Mouse (Mus musculus): Measurements from ENCODE around the gene Cap2. TPM values are rescaled to one million over a fixed set of nuclear protein-coding genes. Genes with fewer than 3 reads are reported as not detected.

Cap2 gene
- total RNA-seq, 2 experiments from 2014 or later, result 266 TPM

DNA sequence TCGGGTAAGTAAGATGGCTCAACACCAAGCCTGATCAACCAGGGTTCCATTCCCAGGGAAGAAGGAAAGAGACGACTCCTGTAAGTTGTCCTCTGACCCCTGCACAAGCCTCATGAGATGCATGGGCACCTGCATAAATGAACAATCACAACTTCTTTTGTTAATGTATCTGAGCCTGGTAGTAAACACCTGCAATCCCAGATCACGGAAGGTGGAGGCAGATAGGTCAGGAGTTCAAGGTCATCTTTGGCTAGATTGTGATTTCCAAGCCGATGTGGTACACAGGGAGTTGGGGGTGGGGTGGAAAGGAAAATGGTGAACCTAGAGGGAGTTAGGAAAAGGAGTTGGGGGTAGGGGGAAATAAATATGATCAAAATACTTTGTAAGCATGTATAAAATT lies 131.1 kb downstream of the Cap2 start:
- no peak for DNase-seq

DNA sequence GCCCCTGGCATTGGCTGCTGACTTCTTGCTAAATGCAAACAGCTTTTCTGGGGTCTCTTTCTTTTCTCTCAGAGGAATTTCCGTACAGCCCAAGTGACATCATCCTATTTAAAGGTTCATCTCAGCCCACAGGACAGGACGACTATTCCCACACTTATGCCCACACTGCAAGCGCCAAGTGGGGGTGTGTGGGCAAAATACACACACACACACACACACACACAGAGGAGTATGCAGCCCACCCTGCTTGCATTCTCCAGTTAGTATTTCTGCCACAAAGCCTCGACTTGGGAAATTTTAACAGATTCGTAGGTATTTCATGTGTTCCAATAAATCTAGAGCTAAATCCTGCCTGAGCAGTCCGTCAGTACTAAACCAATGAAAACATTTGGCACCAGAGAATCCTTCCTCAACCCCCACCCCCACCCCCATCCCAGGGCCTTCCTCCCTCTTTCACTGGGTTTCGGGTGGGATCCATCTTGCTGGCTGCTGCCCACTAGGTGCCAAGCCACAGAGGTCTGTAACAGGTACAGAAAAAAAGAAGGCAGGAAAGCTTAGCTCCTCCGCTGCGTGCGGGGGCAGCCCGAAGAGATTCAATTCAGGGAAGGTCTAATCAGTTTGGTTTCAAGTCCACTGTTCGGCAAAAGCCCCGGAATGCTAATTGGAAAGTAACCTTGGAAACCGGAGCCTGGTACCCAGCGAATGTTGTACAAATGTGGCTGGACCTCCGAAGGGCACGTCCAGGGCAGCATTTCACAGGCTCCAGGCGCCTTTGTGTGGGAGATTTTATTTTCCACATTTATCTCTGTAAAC lies 131.9 kb downstream of the Cap2 start:
- DNase-seq, result no peak

DNA sequence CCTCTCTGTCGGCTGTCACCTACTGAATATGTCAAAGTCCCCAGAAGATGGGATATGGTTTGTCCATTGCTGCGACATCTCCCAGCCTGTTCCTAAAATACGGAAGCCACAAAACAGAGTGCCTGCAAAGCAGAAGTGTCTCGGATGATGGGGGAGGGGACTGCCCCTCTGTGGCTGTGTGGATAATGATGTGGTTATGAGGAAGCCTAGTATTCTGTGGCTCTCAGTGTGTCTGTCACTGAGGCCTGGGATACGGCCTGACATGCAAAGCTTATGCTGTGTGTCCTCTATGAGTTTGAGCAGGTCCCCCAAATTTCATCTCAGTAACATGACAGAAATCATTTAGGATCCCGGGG lies 132.5 kb downstream of the Cap2 start:
- no peak for DNase-seq

DNA sequence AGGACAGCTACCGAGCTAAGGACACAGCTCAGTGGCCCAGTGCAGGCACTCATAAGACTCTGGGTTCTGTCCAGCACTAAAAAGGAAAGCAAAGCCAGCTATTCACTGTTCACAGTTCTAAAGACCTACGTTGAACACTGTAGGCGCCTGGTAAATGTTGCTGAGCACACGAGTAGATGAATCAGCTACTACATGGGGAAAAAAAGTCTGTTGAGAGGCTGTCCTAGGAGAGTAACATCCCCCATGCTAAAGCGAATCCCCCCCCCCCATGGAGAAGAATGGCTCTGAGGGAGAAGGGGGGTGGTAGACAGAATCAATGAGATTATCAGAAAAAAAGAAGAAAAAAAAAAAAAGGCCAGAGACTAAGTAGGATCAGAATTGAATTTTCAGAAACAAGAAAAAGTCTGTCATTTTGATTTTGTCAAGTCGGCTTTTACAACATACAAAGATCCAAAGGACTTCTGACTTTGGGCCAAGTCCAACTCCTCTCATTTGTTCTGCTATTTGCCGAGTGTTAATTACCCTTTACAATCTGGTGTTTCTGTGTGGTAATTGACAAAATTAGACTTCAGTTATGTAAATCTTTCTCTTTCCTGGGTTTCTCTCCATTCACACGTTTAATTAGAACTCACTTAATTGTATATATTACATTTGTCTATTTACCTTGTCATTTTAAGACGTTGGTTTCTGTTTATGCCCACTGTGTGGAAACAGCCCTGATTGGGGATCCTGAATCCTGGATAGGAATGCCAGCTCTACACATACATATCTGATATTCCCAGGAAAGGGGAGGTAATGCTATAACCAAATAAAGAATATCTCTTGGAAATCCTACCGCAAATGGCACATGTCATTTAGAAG lies 139.2 kb downstream of the Cap2 start:
- DNase-seq, result no peak

DNA sequence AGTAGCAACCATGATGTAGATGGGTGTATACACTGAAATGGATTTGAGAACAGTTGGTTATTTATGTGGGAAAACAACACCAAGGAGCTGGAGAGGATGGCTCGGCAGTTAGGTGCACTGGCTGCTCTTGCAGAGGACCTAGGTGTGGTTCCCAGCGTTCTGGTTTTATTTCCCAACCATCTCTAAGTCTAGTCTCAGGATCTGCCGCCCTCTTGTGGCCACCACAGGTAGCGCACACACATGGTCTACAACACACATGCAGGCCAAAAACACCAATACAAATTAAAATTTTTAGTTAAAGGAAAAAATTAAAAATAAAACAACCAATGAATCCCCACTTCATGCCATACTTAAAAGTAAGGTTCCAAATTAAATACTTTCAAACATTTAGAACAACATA lies 140.7 kb downstream of the Cap2 start:
- no peak for DNase-seq

DNA sequence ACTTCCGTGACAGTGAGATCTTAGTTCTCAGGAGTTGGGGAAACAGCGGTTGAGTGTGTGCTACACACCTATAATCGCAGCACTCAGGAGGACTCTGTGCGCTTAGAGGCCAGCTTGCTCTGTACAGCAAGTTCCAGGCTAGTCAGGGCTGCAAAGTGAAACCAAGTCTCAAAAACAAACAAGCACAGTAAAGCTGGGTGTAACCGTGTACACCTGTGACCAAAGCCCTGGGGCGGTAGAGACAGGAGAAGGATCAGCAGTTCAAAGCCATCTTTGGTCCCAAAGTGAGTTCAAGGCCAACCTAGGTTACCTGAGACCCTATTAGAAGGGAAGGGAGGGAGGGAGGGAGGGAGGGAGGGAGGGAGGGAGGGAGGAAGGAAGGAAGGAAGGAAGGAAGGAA lies 142.5 kb downstream of the Cap2 start:
- no peak for DNase-seq

DNA sequence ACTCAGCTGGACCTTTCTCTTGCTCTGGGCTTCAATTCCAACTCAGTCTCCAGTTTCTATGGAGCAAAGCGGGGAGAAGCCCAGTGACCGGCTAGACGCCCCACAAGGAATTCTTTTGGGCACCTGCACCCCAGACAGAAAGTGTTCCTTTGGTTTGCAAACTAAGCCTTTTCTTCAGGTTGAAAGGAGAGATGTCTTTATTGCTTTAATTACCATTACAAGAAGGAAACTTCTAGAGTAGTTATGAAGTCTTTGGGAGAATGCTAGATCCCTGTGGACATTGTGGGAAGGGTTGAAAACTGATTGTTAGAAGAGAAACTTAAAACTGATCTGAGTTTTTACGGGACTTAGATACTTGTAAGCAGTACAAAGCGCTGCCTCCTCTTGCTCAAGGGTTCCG lies 143.8 kb downstream of the Cap2 start:
- no peak for DNase-seq

DNA sequence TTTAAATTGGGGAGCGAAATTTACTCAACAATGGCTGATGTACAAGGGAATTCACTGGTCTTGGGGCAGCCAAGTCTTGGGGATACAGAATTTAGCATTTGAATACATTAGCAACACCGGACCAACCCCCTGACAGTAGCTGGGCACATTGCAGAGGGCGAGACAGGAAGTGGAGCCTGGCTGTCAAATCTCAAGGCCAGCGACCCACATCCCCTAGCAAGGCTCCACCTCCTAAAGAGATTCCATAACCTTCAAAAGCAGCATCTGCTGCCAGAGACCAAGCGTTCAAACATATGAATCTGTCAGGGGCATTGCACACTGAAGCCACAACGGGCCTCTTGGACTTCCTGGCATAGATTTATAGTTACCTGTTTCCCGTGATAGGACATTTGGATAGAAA lies 150.2 kb downstream of the Cap2 start:
- no peak for DNase-seq

DNA sequence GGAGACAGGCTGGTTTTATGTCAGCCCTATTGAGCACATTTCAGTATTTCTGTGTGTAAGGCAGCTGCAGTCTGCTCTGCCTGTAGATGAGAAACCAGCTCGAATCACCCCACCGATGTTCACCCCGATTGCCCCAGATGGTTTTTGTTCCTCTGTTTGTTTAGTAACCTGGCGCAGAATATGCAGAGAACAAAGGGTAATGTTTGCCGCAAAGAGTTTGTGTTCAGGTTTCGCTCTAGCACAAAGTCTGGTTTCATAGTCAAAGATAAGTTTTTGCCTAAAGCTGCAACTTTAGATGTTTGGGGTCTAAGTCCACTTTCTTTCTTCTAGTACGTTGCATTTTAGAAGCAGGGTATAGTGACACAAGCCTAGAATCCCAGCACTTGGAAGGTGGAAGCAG lies 151.0 kb downstream of the Cap2 start:
- DNase-seq, result no peak

DNA sequence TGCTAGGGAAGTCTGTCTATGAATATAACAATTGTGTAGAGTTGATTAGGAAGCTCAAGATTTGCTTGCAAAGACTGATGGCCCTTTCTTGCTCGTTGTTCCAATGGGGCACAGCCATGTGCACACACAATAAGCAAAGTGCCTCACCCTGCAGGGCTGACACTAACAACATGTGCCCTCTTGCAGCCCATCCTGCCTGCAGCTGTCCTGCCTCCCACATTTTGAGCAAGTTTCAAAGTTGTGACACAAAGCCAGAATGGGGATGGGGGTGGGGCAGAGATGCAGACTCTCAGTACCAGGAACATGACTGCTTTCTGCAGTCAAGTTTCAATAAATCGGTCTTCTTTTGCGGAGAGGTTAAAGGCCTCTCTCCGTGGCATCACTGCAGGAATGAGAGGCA lies 152.0 kb downstream of the Cap2 start:
- no peak for DNase-seq

DNA sequence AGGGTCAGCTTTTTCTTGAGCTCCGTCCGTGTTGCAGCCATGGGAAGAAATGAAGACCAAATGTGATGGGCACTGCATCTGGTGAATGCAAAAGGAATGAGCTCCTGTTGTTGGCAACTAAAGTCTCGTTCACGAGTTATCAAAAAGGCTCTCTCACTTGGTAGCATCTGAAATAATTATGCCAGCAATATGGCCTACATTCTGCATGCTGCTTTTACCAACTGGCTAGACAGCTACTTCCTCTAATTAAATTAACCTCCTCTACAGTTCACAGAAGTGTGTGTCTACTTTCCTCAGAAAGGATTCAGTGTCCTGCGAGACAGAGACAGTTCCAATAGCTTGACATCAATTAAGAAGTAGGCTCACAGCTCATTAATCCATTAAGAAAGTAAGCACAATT lies 152.9 kb downstream of the Cap2 start:
- DNase-seq, result no peak

DNA sequence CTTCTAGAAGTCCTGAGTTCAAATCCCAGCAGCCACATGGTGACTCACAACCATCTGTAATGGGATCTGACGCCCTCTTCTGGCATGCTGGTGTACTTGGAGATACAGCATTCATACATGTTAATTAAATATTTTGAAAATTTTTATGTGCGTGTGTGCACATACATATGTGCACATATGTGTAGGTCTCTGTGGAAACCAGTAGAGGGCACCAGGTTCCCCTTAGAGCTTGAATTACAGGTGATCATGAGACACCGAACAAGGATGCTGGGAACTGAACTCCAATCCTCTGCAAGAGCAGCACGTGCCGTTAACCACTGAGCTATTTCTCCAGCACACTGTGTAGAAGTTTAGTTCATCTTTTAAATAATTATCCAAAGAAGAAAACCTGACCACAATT lies 157.6 kb downstream of the Cap2 start:
- no peak for DNase-seq

DNA sequence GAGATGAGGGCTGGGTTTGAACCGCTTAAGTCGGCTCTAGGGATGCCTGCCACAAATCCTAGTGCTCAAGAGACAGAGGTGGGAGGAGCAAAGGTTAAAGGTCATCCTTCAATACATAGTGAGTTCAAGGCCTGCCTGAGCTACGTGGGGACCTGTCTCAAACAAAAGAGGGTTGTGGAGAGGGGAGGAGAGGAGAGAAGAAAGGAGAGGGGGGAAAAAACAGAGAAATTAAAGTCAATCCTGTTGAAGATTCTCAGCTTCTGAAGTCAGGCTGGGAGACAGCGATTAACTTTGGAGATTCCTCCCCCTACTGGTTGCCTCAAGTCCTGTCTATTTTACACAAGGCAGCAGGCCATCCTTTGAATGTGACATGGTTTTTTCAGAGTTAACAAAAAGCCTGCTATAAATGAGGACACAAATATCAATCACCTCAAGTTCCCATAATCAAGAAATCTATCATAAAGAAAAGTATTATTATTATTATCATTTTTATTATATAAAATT lies 161.9 kb downstream of the Cap2 start:
- DNase-seq, result no peak

DNA sequence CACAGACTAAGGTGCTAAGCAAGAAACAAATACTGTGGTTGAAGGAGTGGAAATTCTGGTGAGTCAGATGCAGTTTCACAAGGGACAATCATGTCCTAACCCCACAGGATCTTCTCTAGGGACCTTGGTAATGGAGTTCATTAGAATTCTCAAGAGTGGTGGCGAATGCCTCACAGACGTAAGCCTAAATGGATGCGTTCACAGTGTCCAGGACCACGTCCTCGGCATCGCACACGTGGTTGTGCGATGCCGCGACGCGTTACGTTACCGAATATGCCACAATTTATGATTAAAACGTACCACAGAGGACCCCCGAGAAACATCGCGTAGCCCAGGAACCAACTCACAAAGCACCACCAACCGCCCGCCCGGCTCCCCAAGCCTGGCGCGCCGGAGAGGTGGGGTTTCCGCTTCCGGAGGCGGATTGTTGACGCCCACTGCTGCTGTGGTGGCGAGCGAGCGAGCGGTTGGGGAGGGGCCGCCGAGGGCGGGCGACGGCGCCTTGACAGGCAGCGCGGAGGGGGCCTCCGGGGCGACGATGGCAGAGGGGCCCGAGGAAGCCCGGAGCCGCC lies 167.5 kb downstream of the Cap2 start, which contains the start of gene Fam8a1:
TSS of gene Fam8a1 (plus strand) at position 475 of the 572 bp plus-strand sequence.
- DNase-seq, result peak; percentile 92

DNA sequence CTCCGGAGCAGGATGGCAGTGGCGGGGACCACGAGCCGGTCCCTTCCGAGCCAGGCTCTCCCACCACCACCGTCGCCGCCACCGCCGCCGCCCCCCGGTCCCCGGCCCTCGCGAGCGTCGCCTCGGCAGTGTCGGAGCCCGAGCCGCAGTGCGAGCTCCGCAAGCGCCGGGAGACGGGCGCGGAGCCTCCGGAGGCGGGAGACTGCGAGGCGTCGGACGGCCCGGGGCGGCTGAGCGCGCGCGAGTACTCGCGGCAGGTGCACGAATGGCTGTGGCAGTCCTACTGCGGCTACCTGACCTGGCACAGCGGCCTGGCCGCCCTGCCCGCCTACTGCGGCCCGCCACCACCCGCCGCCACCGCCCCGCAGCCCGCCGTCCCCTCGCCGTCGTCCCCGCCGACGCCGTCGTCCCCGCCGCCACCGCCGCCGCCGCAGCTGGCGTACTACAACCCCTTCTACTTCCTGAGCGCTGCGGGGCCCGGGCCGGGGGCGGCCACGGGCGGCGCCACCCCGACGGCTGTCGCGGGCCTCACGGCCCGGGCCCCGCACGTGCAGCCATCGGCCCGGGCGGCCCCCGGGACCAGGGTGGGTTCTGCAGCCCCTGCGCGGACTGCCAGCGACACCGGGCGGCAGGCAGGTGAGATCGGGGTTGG lies 168.1 kb downstream of the Cap2 start:
- peak; percentile 39 for DNase-seq

DNA sequence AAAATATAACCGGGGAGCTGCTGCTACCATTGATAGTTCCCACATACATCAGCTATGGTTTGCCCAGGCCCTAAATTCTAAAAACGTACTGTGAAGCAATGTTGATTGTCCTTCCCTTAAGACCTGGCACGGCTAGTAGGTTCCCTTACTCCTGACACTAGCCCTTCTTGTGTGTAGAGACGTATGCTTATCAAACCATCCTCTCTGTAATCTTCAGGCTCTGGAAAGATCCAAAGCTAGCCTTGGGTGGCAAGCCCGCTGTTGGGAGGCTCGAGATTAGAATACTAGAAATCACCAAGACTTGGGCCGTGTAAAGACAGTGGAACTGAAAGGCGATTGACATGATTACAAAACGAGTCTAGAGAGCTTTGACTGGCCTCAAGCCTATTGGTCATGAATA lies 168.9 kb downstream of the Cap2 start:
- no peak for DNase-seq

DNA sequence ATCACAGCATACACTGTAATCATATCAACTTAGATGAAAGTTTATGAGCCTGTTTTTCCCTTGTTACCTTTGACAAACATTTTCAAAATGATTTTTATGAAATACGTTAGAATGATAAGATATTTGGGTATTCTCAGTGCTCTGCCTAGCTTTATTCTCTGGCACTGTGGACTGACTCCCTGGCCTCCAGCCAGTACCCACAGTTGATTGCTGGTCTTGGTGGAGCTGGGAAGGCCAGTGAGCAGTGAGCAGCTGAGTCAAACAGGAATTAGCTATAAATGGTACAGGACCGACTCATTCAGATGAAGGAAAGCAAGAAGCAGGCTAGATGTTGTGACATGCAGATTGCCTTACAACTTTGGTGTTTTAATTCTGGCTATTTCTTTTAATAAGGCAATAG lies 173.0 kb downstream of the Cap2 start:
- DNase-seq, result peak; percentile 17

DNA sequence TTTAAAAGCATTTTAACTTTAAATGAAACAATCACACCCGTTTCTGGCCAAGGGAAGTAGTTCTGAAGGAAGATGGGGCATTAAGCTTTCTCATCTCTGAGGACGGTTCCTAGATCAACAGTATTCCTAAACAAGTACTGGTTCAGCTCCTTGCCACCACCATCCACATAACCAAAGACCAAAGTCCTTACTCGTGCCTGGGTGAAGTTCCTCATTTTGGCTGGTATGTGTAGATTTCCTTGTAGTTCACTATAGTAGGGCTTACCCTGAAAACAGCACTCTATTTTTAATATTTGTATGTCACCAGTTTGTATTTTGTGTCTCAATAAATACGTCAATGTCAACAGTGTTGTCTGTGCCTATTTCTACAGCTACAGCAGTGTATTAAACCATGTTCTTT lies 176.1 kb downstream of the Cap2 start:
- DNase-seq, result no peak

DNA sequence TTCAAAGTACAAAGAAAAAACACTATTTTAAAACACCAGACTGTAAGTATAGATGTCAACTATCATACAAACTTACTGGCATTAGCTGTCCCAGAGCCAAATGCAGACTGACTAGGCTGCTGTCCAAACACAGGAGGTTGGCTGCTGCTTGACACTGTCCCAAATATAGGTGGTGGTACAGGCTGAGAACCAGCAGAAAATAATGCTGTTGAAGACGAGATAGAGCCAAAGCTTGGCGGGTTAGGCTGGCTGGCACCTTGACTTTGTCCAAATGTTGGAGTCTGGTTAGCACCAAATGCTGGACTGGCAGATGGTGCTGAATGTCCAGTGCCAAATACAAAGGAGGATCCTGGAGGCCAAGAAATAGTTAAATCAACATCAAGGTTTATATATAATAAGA lies 181.3 kb downstream of the Cap2 start:
- DNase-seq, result no peak

DNA sequence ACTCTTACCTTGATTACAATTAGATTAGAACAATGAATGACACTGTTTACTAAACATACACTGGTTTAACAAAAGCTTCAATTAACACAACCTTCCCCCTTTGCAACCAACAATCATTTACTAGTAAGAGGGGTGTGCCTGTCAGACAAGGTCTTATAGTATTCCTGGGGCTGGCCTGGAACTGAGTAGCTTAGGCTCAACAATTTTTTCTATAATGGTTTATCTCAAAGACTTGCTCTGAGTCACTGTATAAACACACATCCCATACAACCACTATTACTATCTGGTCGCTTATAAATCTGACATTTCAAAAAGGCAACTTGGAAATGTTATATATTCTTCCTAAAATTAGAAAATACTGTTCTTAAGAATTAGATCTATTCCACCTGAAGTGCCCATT lies 181.7 kb downstream of the Cap2 start:
- no peak for DNase-seq

DNA sequence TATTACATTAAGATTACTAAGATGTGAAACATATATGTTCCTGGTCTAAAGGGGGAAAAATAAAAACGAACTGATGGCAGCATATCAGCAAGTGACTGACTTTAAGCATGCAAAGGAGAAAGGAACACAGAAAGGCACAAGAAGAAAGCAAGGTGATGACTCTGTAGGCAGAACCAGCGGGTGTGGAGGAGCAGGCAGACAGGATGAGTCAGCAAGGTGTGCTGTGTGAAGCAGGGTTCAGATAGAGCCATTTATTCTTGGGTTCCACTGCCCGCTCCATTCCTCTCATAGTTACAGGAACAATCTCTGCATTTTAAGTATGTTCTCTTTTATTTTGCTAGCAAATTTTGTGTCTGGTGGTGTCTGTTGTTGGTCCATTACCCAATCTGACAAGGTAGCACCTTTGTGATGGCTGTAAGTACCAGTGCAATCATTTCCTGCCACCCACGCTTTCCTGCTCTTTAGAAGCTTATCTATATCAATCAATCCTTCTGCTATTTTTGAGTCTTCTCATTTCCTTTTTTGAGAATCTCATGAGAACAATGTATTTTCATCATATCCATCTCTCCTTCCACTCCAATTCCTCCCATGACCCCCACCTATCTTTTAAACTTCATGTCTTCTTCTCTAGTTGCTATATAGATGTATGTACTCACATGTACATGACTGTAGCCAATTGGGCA lies 189.1 kb downstream of the Cap2 start:
- no peak for DNase-seq

DNA sequence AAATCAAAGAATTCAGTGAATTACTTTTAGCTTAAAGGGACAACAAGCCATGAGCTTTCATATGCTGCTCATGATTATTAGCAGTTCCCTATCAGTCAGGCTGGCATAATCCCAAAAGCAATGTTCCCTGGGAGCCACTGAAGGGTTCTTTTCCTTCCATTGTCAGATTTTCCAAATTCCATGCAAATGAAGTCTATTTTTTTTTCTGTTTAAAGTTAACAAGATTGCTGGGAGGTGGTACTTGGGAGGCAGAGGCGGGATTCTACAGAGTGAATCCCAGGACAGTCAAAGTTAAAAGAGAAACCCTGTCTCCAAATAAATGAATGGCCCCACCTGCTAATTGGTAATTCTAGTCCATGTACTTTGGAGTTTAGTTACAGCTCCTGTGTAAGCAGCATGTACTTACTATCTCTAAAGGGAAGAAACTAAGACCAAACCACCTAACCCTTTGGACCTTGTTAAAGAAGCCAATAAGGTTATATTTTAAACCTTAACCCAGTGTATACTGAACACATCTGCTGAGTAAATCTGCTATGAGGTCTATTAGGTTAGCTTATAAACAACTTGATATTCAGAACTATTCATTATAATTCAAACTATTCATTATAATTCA lies 193.8 kb downstream of the Cap2 start:
- no peak for DNase-seq
